Mouse (Mus musculus) duodenum, adult 2 months (tissue): ENCODE data around the gene Fam25c. TPM values are rescaled to one million over a fixed set of nuclear protein-coding genes. Genes with fewer than 3 reads are reported as not detected.

ENCODE experiments used
- polyA plus RNA-seq: library from polyadenylated mRNA; depleted of rRNA; stranded (reverse); fragments of >200 nt; gene quantifications from 2 replicates; pipeline ENCODE4 v1.2.3, GENCODE M21; 2012; ENCODE audit warnings: low replicate concordance; rRNA removed

Gene Fam25c
- 0.58 TPM in 1 of 2 replicates, not detected in the other for polyA plus RNA-seq

DNA sequence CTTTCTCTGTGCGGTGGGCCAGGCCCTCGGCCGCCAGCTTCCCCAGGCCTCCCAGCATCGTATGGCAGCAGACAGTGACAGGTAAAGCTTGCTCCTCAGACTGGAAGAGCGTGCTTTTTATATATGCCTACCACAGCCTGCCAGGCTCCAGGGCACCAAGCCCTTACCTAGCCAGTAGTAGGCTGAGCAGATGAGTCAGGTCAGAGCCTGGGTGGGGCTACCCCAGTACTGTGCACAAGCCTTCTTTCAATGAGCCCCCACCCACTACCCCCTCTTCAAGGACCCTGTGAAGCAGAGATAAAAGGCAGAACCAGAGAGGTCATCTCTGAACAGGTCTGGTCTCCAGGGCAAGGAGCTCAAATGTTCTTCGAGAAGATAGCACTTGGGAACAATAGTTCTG, at the start of gene Fam25c:
Gene Fam25c (minus strand): TSS at position 133 of the 400 bp plus-strand sequence.

DNA sequence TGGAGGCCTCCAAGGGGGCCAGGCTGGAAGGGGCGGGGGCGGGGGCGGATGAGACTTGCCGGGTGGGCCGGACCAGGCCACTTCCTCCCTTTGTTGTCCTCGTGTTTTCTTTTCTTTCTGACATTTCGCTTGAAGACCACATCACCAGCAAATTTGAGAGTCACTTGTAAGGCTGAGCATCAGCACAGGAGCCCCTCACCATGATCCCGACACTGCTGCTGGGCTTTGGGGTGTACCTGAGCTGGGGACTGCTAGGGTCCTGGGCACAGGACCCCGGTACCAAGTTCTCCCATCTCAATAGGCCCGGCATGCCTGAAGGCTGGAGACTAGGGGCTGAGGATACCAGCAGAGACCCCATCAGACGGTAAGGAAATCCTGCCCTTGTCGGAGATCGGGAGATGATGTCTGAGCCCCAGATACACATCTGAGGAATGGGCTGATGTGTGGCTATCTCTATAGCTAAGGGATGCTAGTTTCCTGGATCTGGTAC, 20.2 kb upstream of the Fam25c start, which contains the start of gene Mmrn2:
Gene Mmrn2 (plus strand): TSS at position 51 of the 490 bp plus-strand sequence.

GRCm38 (mm10) chr14:34374577-34374976, 19.3 kb upstream of the Fam25c start, which contains the start of gene Sncg:
Gene Sncg (minus strand): TSS chr14:34374789.

GRCm38 (mm10) chr14:34310234-34310965, 44.8 kb downstream of the Fam25c start, which contains the start of the genes Shld2 and Glud1:
Gene Shld2 (minus strand): TSS chr14:34310493.
Gene Glud1 (plus strand): TSS chr14:34310727.

Other genes with a start within 250 kb of the Fam25c start
- 0.02 and 0.47 TPM in 2 replicates for gene Npy4r, start 202.9 kb downstream of the Fam25c start, polyA plus RNA-seq
- gene Gprin2, start 153.8 kb downstream of the Fam25c start, polyA plus RNA-seq: 0.01 and 0.02 TPM in 2 replicates
- gene Syt15, start 135.8 kb downstream of the Fam25c start, polyA plus RNA-seq: 1.2 and 1.5 TPM in 2 replicates
- gene Shld2, start 44.9 kb downstream of the Fam25c start, polyA plus RNA-seq: 0.27 and 0.75 TPM in 2 replicates
- 83.6 and 224 TPM in 2 replicates for gene Glud1, start 44.7 kb downstream of the Fam25c start, polyA plus RNA-seq
- 4.6 and 9.0 TPM in 2 replicates for gene Sncg, start 19.4 kb upstream of the Fam25c start, polyA plus RNA-seq
- 2.6 and 3.8 TPM in 2 replicates for gene Mmrn2, start 20.0 kb upstream of the Fam25c start, polyA plus RNA-seq
- 0.66 and 2.1 TPM in 2 replicates for gene Bmpr1a, start 147.9 kb upstream of the Fam25c start, polyA plus RNA-seq
- gene 9230112D13Rik, start 167.4 kb upstream of the Fam25c start, polyA plus RNA-seq: not detected in 2 replicates
- 41.4 and 56.7 TPM in 2 replicates for gene Ldb3, start 233.2 kb upstream of the Fam25c start, polyA plus RNA-seq
- not detected in 2 replicates for gene Opn4, start 244.7 kb upstream of the Fam25c start, polyA plus RNA-seq